ENCODE assay signal across 8 mouse cellular contexts in the genomic region with DNA sequence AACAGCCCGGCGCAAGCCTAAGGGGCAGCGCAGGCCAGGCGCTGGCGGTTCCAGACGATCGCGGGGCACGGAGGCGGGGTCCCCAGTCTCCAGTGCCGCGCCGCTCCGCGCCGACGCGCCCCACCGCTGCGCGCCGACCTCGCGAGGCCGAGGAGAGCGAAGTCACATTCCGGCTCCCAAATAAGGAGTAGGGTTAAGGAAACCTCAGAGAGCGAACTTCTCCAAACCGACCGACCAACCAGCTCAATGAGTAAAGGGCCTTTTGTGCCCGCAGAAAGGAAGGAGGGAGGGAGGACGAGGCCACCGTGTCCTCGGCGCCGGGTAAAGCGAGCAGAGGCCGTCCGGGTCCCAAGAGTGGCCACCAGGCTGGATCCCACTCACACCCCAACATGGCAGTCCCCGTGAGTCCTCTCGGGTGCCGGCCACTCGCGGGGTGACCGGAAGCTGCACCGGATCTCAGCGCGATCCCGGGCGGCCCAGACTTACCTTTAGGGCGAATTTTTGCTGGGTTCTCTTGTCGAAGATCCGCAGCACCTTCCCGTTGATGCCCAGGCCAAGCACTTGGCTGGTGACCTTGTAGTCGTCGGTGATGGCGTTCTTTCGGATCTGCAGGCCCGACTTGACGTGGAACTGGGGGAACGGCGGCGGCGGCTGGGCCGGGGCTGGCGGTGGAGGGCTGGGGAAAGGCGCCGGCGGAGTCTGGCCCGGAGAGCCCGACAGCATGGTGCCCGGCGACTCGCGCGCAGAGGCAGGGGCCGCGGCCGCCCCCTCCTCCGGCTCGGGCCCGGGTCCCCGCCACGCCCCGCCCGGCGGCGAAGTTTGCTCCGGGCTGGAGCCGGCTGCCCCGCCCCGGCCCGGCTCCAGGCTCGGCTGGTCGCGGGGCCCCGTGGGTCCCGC. TPM values are rescaled to one million over a fixed set of nuclear protein-coding genes. Genes with fewer than 3 reads are reported as not detected.
A peak's percentile ranks its signal among the peaks of the same experiment; 100 is the strongest.
DNase-seq lines count a peak whose midpoint lies in the region; ATAC-seq and TF ChIP-seq lines count a peak whose summit lies in the region.

No protein-coding gene starts in this region.

- peaks cover 34% of the 10 kb centered on the region for H3K27me3 ChIP-seq in G1E (ENCODE audit: insufficient read depth, low read length)

- H3K4me3 ChIP-seq in G1E (ENCODE audit: low read depth, low read length) (peak overlapping the region; percentile 77), macrophage (ENCODE audit: inconsistent target) (peak overlapping the region; percentile 63)

- H3K27ac ChIP-seq in macrophage, result peak overlapping the region; percentile 80

- H3K36me3 ChIP-seq in G1E (replicated peaks) (peaks cover 13% of the 10 kb centered on the region), macrophage (ENCODE audit: inconsistent target) (no peaks in the 10 kb centered on the region)

- intact Hi-C loops in heart, postnatal 10 days (cut with DNase I), result loop anchor here (2.0 kb wide), 1 partner anchor 16 kb away; no protein-coding TSS in a partner anchor

- no peak for TF ChIP-seq CTCF in G1E (IDR thresholded peaks at IDR 0.05; ENCODE audit: low read depth, low read length)

- peak; percentile 92 for DNase-seq in G1E (ENCODE audit: low spot score)
- peak; percentile 59 to 74 for DNase-seq in adrenal gland, postnatal 36 days
- peak; percentile 82 to 83 for DNase-seq in heart, postnatal 10 days
- DNase-seq in kidney, postnatal 25 days, result peak; percentile 54 to 85
- DNase-seq in right cerebral cortex, postnatal 25 days, result peak; percentile 42
- no peak for DNase-seq in frontal cortex, postnatal 25 days (ENCODE audit: low spot score in 2 of 2)

- under 1% methylated on average over 91 of the region's 98 CpGs for WGBS in macrophage (ENCODE audit: missing documents)

- 0 out of 2 replicates have a peak, but pooled peaks have one; percentile 31 for ATAC-seq in G1E (ENCODE audit: extremely low read depth, insufficient number of reproducible peaks, low FRiP score, poor library complexity, severe bottlenecking)
- peak; percentile 36; the same call in 1 of the 2 replicates for ATAC-seq in erythroid progenitor cell, adult 5-6 weeks (replicated peaks; ENCODE audit: low FRiP score, poor library complexity, severe bottlenecking)

- H3K4me1 ChIP-seq in G1E (ENCODE audit: insufficient read depth, low read depth, low read length), result peaks cover 30% of the 10 kb centered on the region

- H3K9me3 ChIP-seq in G1E (replicated peaks), result no peaks in the 10 kb centered on the region

- H3K79me2 ChIP-seq in macrophage (ENCODE audit: inconsistent target), result peaks cover 51% of the 10 kb centered on the region

RNA-seq across cellular contexts. Expression of gene Mapkapk2, which starts 0.6 kb away (rescaled TPM):
- total RNA-seq in G1E (2014; fragmentation: Nextera tagmentation) (93.4 and 112 TPM in 2 replicates), G1E (2017) (53.1 and 63.8 TPM in 2 replicates)
- polyA plus RNA-seq in G1E (2012) (64.3 and 79.4 TPM in 2 replicates), macrophage (2018) (87.7 to 156 TPM (median 109 TPM) in 3 replicates)
- total RNA-seq in adrenal gland, postnatal 36 days (2021), result 100 to 1,000 TPM; 205 to 213 TPM
- total RNA-seq in erythroid progenitor cell, adult 5-6 weeks (2015; ENCODE audit: low replicate concordance), result 30.3 and 36.9 TPM in 2 replicates
- total RNA-seq in erythroid progenitor cell, adult 5-6 weeks (2017; ENCODE audit: low replicate concordance), result 16.0 and 23.2 TPM in 2 replicates
- total RNA-seq in heart, postnatal 10 days (2021), result 100 to 1,000 TPM; 204 to 224 TPM
- 1,000 to 10,000 TPM in 2 of 26 experiments, 100 to 1,000 TPM in 16, 10 to 100 TPM in 8; 49.4 to 1,356 (median 242) TPM for total RNA-seq in macrophage (2018; cell fraction: chromatin; rRNA removed)
- 100 to 1,000 TPM; 131 to 754 (median 228) TPM for total RNA-seq in macrophage (2018; cell fraction: cytosol; rRNA removed)
- 1,000 to 10,000 TPM in 3 of 26 experiments, 100 to 1,000 TPM in 21, 10 to 100 TPM in 2; 85.5 to 1,231 (median 424) TPM for total RNA-seq in macrophage (2018; cell fraction: nucleus; rRNA removed)

RNA-seq across cellular contexts. Expression of gene Dyrk3, which starts 41.1 kb away (rescaled TPM):
- total RNA-seq in G1E (2014; fragmentation: Nextera tagmentation) (52.4 and 59.4 TPM in 2 replicates), G1E (2017) (16.9 and 18.1 TPM in 2 replicates)
- polyA plus RNA-seq in G1E (2012) (21.1 and 21.9 TPM in 2 replicates), macrophage (2018) (0.30 to 0.75 TPM (median 0.67 TPM) in 3 replicates)
- 1 to 10 TPM; 4.3 to 7.3 TPM for total RNA-seq in adrenal gland, postnatal 36 days (2021)
- 25.2 and 25.9 TPM in 2 replicates for total RNA-seq in erythroid progenitor cell, adult 5-6 weeks (2015; ENCODE audit: low replicate concordance)
- total RNA-seq in erythroid progenitor cell, adult 5-6 weeks (2017; ENCODE audit: low replicate concordance), result 14.4 and 23.5 TPM in 2 replicates
- under 1 TPM; 0.32 to 0.91 TPM for total RNA-seq in heart, postnatal 10 days (2021)
- 1 to 10 TPM in 1 of 26 experiments, under 1 TPM in 10, not detected in 15; 0.21 to 1.1 (median 0.33) TPM for total RNA-seq in macrophage (2018; cell fraction: chromatin; rRNA removed)
- 1 to 10 TPM in 1 of 26 experiments, under 1 TPM in 25; 0.20 to 1.0 (median 0.42) TPM for total RNA-seq in macrophage (2018; cell fraction: cytosol; rRNA removed)
- total RNA-seq in macrophage (2018; cell fraction: nucleus; rRNA removed), result 1 to 10 TPM in 3 of 26 experiments, under 1 TPM in 20, not detected in 3; 0.16 to 1.3 (median 0.37) TPM

RNA-seq across cellular contexts. Expression of gene Eif2d, which starts 55.9 kb away (rescaled TPM):
- total RNA-seq in G1E (2014; fragmentation: Nextera tagmentation) (297 and 347 TPM in 2 replicates), G1E (2017) (79.5 and 89.2 TPM in 2 replicates)
- polyA plus RNA-seq in G1E (2012) (58.0 and 70.5 TPM in 2 replicates), macrophage (2018) (15.6 to 17.9 TPM (median 17.7 TPM) in 3 replicates)
- 10 to 100 TPM; 34.8 to 46.9 TPM for total RNA-seq in adrenal gland, postnatal 36 days (2021)
- total RNA-seq in erythroid progenitor cell, adult 5-6 weeks (2015; ENCODE audit: low replicate concordance), result 28.1 and 29.6 TPM in 2 replicates
- 14.4 and 19.4 TPM in 2 replicates for total RNA-seq in erythroid progenitor cell, adult 5-6 weeks (2017; ENCODE audit: low replicate concordance)
- 10 to 100 TPM; 36.3 to 36.7 TPM for total RNA-seq in heart, postnatal 10 days (2021)
- 10 to 100 TPM in 25 of 26 experiments, 1 to 10 TPM in 1; 9.1 to 48.4 (median 30.4) TPM for total RNA-seq in macrophage (2018; cell fraction: chromatin; rRNA removed)
- 10 to 100 TPM; 14.9 to 26.3 (median 22.8) TPM for total RNA-seq in macrophage (2018; cell fraction: cytosol; rRNA removed)
- 10 to 100 TPM in 25 of 26 experiments, 1 to 10 TPM in 1; 9.1 to 45.7 (median 23.0) TPM for total RNA-seq in macrophage (2018; cell fraction: nucleus; rRNA removed)

Comparison
In these comparisons a context has a peak if more than half of its experiments do, and no peak if none do; other contexts are left out.
1. DNase-seq: peak in G1E (single experiment), adrenal gland, postnatal 36 days (2 of 2), heart, postnatal 10 days (2 of 2), kidney, postnatal 25 days (2 of 2) and right cerebral cortex, postnatal 25 days (single experiment); none in frontal cortex, postnatal 25 days (0 of 2).